Mouse (Mus musculus) heart, adult 2 months (tissue): Measurements from ENCODE around the gene Sac3d1.

Experiments
- CTCF ChIP-seq: fragments of 200-600 bp; IDR thresholded peaks from 2 replicates; pipeline ENCODE4 v1.8.1; 2022; ENCODE audit warnings: antibody characterized with exemption, mild to moderate bottlenecking, moderate library complexity
- EP300 ChIP-seq: fragments of 200-500 bp; IDR thresholded peaks from 2 replicates; pipeline ENCODE4 v1.6.1; 2011; ENCODE audit warnings: low read depth, low read length, control low read depth; ENCODE audit not compliant: insufficient read depth
- POLR2A ChIP-seq: fragments of 200-500 bp; IDR thresholded peaks from 2 replicates; pipeline ENCODE4 v1.6.1; 2011; ENCODE audit warnings: mild to moderate bottlenecking, low read depth, low read length, control low read depth; ENCODE audit not compliant: insufficient read depth

DNA sequence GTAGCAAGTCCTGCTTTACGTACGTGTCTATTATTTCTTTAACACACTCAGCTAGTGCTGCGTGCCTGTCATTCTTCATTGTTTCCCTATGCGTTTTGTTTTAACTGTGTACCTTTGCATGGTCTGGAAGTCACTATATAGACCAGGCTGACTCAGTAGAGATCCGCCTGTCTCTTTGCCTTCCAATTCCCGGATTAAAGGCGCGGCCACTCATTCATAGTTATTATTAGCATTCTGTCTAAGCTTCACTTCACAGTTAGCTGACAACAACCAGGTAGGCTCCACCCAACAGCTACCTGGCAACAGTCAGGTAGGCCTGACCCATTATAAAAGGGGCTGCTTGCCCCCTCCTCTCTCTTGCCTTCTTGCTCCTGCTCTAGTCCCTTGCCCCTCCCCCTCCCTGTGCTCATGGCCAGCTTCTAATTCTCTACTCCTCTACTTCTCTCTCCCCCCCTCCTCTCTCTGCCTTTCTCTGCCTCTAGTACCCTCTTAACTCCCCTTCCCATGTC lies 281 bp upstream of the Sac3d1 start:
- TF ChIP-seq CTCF = no peak
- no peak; the same call in 1 of the 2 replicates for TF ChIP-seq POLR2A
- TF ChIP-seq EP300 = no peak
